Mouse (Mus musculus): ENCODE data around the gene Srprb. TPM values are rescaled to one million over a fixed set of nuclear protein-coding genes. Genes with fewer than 3 reads are reported as not detected.

The Srprb gene
- polyA plus RNA-seq, 1 experiment: 60.2 TPM

DNA sequence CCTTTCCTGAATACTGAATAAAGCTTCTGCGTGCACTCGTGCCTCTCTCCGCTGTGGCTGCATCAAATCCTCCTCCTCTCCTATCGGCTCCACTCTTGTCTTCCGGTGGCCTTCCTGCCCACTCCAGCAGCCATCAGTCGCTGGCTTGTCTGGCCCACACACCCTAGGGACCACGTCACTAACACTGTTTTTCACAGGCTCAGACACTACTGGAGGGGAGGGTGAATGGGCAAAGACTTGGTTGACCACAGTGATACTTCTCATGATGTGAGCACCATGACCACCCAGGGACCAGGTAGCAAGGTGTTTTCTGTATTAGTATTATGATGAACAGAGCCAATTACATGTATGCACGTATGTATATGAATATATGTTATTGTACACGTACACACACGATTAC is 55.7 kb downstream of the Srprb start:
- no peaks in the 10 kb centered on the region for H3K36me3 ChIP-seq (ENCODE audit: control insufficient read depth, insufficient read depth)
- no peak overlapping the region for H3K4me3 ChIP-seq
- no peak for TF ChIP-seq MYOG (IDR thresholded peaks at IDR 0.05; ENCODE audit: control insufficient read depth in 1 of 3, insufficient read depth in 1 of 3, insufficient read length in 2 of 3, low read depth in 2 of 3)
- TF ChIP-seq POLR2AphosphoS2 (IDR thresholded peaks at IDR 0.05; ENCODE audit: insufficient read length, low read depth): no peak
- no peak for TF ChIP-seq E2F4 (IDR thresholded peaks at IDR 0.05; ENCODE audit: insufficient read depth)
- no peak for TF ChIP-seq POLR2A (IDR thresholded peaks at IDR 0.05; ENCODE audit: insufficient read length, low read depth)
- no peak for TF ChIP-seq TCF3 (IDR thresholded peaks at IDR 0.05; ENCODE audit: insufficient read length, low read depth)
- no peaks in the 10 kb centered on the region for H3K27me3 ChIP-seq (ENCODE audit: control insufficient read depth, insufficient read depth, insufficient read length)
- H3ac ChIP-seq (ENCODE audit: control insufficient read depth, insufficient read length): no peak overlapping the region
- H3K79me2 ChIP-seq (ENCODE audit: control insufficient read depth, insufficient read depth): no peaks in the 10 kb centered on the region
- H3K4me2 ChIP-seq (ENCODE audit: low read depth): no peak overlapping the region

DNA sequence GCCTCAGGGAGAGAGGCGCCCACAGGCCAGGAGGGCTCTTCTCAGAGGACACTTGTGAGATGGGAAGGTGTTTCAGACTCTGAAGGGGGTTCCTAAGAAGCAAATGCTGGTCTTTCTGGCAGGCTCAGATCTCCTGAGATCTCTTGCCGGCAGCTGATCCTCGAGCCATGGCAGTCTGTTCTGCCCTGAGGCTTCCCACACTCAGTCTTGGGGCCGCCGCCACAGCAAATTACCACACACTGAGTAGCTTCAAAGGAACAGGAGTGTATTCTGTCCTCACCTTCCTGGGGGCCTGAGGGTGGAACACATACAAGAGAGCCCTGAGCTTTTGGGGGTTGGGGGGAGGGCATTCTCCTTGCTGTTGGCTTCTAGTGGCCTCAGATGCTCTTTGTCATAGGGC is 56.6 kb downstream of the Srprb start:
- Histone ChIP-seq H3K36me3 (ENCODE audit: control insufficient read depth, insufficient read depth) (no peaks in the 10 kb centered on the region), H3K4me3 (no peak overlapping the region), H3K4me2 (ENCODE audit: low read depth) (no peak overlapping the region), H3K27me3 (ENCODE audit: control insufficient read depth, insufficient read depth, insufficient read length) (no peaks in the 10 kb centered on the region), H3K79me2 (ENCODE audit: control insufficient read depth, insufficient read depth) (no peaks in the 10 kb centered on the region), H3ac (ENCODE audit: control insufficient read depth, insufficient read length) (no peak overlapping the region)
- TF ChIP-seq TCF3 (IDR thresholded peaks at IDR 0.05; ENCODE audit: insufficient read length, low read depth) (no peak), USF1 (IDR thresholded peaks at IDR 0.05; ENCODE audit: low read depth) (no peak), MYOD1 (IDR thresholded peaks at IDR 0.05; ENCODE audit: control insufficient read depth in 1 of 3, insufficient read length in 2 of 3, low read depth in 2 of 3) (no peak), E2F4 (IDR thresholded peaks at IDR 0.05; ENCODE audit: insufficient read depth) (no peak), POLR2AphosphoS2 (IDR thresholded peaks at IDR 0.05; ENCODE audit: insufficient read length, low read depth) (no peak), REST (IDR thresholded peaks at IDR 0.05; ENCODE audit: insufficient read depth, insufficient read length) (no peak), POLR2A (IDR thresholded peaks at IDR 0.05; ENCODE audit: insufficient read length, low read depth) (no peak), CEBPB (IDR thresholded peaks at IDR 0.05; ENCODE audit: insufficient read depth, poor library complexity, severe bottlenecking) (no peak), MAX (IDR thresholded peaks at IDR 0.05; ENCODE audit: low read depth) (no peak), SRF (IDR thresholded peaks at IDR 0.05; ENCODE audit: control insufficient read depth, insufficient read length, low read depth) (no peak), MYOG (IDR thresholded peaks at IDR 0.05; ENCODE audit: control insufficient read depth in 1 of 3, insufficient read depth in 1 of 3, insufficient read length in 2 of 3, low read depth in 2 of 3) (no peak), TCF12 (IDR thresholded peaks at IDR 0.05; ENCODE audit: insufficient read depth, poor library complexity, severe bottlenecking) (no peak)

DNA sequence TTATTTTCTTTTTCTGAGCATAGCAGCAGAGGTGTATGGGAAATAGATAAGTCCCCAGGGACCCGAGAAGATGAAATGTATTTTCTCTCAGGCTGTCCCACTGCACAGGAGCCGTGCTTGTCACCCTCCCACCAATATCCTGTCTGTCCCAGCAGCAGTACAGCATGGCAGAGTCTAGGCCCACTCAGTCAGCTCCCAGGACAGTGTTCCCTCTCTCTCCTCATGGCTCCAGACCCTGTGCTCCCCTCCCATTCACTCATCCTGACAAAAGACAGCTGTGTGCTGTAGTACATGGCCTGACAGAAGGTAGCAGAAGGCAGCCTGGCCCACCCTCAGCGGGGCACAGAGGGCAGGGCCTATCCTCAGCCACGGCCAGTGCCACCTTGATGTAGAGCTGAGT is 58.1 kb downstream of the Srprb start:
- Histone ChIP-seq H3K4me3 (no peak overlapping the region), H3K36me3 (ENCODE audit: control insufficient read depth, insufficient read depth) (no peaks in the 10 kb centered on the region), H3ac (ENCODE audit: control insufficient read depth, insufficient read length) (no peak overlapping the region), H3K79me2 (ENCODE audit: control insufficient read depth, insufficient read depth) (no peaks in the 10 kb centered on the region), H3K4me2 (ENCODE audit: low read depth) (no peak overlapping the region), H3K27me3 (ENCODE audit: control insufficient read depth, insufficient read depth, insufficient read length) (no peaks in the 10 kb centered on the region)
- no peak for TF ChIP-seq POLR2AphosphoS2 (IDR thresholded peaks at IDR 0.05; ENCODE audit: insufficient read length, low read depth)
- no peak for TF ChIP-seq E2F4 (IDR thresholded peaks at IDR 0.05; ENCODE audit: insufficient read depth)
- TF ChIP-seq POLR2A (IDR thresholded peaks at IDR 0.05; ENCODE audit: insufficient read length, low read depth): no peak
- no peak for TF ChIP-seq MYOD1 (IDR thresholded peaks at IDR 0.05; ENCODE audit: control insufficient read depth in 1 of 3, insufficient read length in 2 of 3, low read depth in 2 of 3)
- TF ChIP-seq REST (IDR thresholded peaks at IDR 0.05; ENCODE audit: insufficient read depth, insufficient read length): no peak
- TF ChIP-seq MYOG (IDR thresholded peaks at IDR 0.05; ENCODE audit: control insufficient read depth in 1 of 3, insufficient read depth in 1 of 3, insufficient read length in 2 of 3, low read depth in 2 of 3): no peak
- TF ChIP-seq USF1 (IDR thresholded peaks at IDR 0.05; ENCODE audit: low read depth): no peak
- no peak for TF ChIP-seq TCF3 (IDR thresholded peaks at IDR 0.05; ENCODE audit: insufficient read length, low read depth)
- TF ChIP-seq SRF (IDR thresholded peaks at IDR 0.05; ENCODE audit: control insufficient read depth, insufficient read length, low read depth): no peak
- TF ChIP-seq MAX (IDR thresholded peaks at IDR 0.05; ENCODE audit: low read depth): no peak
- TF ChIP-seq TCF12 (IDR thresholded peaks at IDR 0.05; ENCODE audit: insufficient read depth, poor library complexity, severe bottlenecking): no peak
- TF ChIP-seq CEBPB (IDR thresholded peaks at IDR 0.05; ENCODE audit: insufficient read depth, poor library complexity, severe bottlenecking): no peak

DNA sequence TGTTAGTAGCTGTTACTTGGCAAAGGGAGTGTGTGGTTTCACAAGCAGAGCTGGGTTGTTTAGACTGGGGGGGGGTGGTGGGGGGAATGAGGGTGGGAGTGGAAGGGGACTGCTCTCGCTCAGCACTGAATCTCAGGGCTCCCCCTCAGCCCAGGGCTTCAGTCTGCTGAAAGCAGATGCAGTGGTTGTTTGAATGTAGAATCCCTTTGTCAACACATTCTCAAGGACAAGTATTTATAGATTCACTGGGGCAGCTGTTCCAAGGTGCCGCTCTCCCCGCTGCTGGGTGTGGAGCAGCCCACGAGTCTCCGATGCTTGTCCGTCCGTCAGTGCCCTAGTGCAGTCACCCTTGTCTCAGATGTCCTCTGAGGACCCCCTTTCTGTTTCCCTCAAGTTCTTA is 60.7 kb downstream of the Srprb start:
- no peaks in the 10 kb centered on the region for H3K27me3 ChIP-seq (ENCODE audit: control insufficient read depth, insufficient read depth, insufficient read length)
- no peak overlapping the region for H3K4me2 ChIP-seq (ENCODE audit: low read depth)
- no peak overlapping the region for H3ac ChIP-seq (ENCODE audit: control insufficient read depth, insufficient read length)
- H3K36me3 ChIP-seq (ENCODE audit: control insufficient read depth, insufficient read depth): no peaks in the 10 kb centered on the region
- H3K79me2 ChIP-seq (ENCODE audit: control insufficient read depth, insufficient read depth): no peaks in the 10 kb centered on the region
- TF ChIP-seq E2F4 (IDR thresholded peaks at IDR 0.05; ENCODE audit: insufficient read depth) (no peak), POLR2A (IDR thresholded peaks at IDR 0.05; ENCODE audit: insufficient read length, low read depth) (no peak), MAX (IDR thresholded peaks at IDR 0.05; ENCODE audit: low read depth) (no peak), TCF12 (IDR thresholded peaks at IDR 0.05; ENCODE audit: insufficient read depth, poor library complexity, severe bottlenecking) (no peak), USF1 (IDR thresholded peaks at IDR 0.05; ENCODE audit: low read depth) (no peak), SRF (IDR thresholded peaks at IDR 0.05; ENCODE audit: control insufficient read depth, insufficient read length, low read depth) (no peak), MYOD1 (IDR thresholded peaks at IDR 0.05; ENCODE audit: control insufficient read depth in 1 of 3, insufficient read length in 2 of 3, low read depth in 2 of 3) (no peak), CEBPB (IDR thresholded peaks at IDR 0.05; ENCODE audit: insufficient read depth, poor library complexity, severe bottlenecking) (no peak), POLR2AphosphoS2 (IDR thresholded peaks at IDR 0.05; ENCODE audit: insufficient read length, low read depth) (no peak), REST (IDR thresholded peaks at IDR 0.05; ENCODE audit: insufficient read depth, insufficient read length) (no peak), MYOG (IDR thresholded peaks at IDR 0.05; ENCODE audit: control insufficient read depth in 1 of 3, insufficient read depth in 1 of 3, insufficient read length in 2 of 3, low read depth in 2 of 3) (no peak), TCF3 (IDR thresholded peaks at IDR 0.05; ENCODE audit: insufficient read length, low read depth) (no peak)
- H3K4me3 ChIP-seq: no peak overlapping the region

DNA sequence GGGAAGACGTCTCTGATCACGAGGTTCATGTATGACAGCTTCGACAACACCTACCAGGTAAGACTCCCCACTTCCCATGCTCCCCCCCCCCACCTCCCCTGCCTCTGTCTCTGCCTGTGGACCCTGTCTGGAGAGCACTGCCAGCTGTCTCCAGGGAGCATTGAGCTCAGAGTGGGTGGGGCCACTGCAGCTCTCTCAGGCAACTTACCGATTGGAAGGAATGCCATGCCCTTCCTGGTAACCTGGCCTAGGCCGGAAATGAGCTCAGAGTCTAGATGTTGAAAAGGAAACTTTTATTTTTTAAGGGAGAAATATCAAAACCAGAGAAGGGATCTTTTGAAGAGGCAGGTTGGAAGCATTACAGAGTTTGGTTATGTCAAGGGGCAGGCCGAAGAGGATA is 61.6 kb downstream of the Srprb start:
- Histone ChIP-seq H3K4me3 (no peak overlapping the region), H3K36me3 (ENCODE audit: control insufficient read depth, insufficient read depth) (no peaks in the 10 kb centered on the region), H3K4me2 (ENCODE audit: low read depth) (no peak overlapping the region), H3K27me3 (ENCODE audit: control insufficient read depth, insufficient read depth, insufficient read length) (no peaks in the 10 kb centered on the region), H3ac (ENCODE audit: control insufficient read depth, insufficient read length) (no peak overlapping the region), H3K79me2 (ENCODE audit: control insufficient read depth, insufficient read depth) (no peaks in the 10 kb centered on the region)
- TF ChIP-seq USF1 (IDR thresholded peaks at IDR 0.05; ENCODE audit: low read depth) (no peak), REST (IDR thresholded peaks at IDR 0.05; ENCODE audit: insufficient read depth, insufficient read length) (no peak), SRF (IDR thresholded peaks at IDR 0.05; ENCODE audit: control insufficient read depth, insufficient read length, low read depth) (no peak), POLR2AphosphoS2 (IDR thresholded peaks at IDR 0.05; ENCODE audit: insufficient read length, low read depth) (no peak), CEBPB (IDR thresholded peaks at IDR 0.05; ENCODE audit: insufficient read depth, poor library complexity, severe bottlenecking) (no peak), TCF3 (IDR thresholded peaks at IDR 0.05; ENCODE audit: insufficient read length, low read depth) (no peak), POLR2A (IDR thresholded peaks at IDR 0.05; ENCODE audit: insufficient read length, low read depth) (no peak), E2F4 (IDR thresholded peaks at IDR 0.05; ENCODE audit: insufficient read depth) (no peak), MYOD1 (IDR thresholded peaks at IDR 0.05; ENCODE audit: control insufficient read depth in 1 of 3, insufficient read length in 2 of 3, low read depth in 2 of 3) (no peak), MYOG (IDR thresholded peaks at IDR 0.05; ENCODE audit: control insufficient read depth in 1 of 3, insufficient read depth in 1 of 3, insufficient read length in 2 of 3, low read depth in 2 of 3) (no peak), TCF12 (IDR thresholded peaks at IDR 0.05; ENCODE audit: insufficient read depth, poor library complexity, severe bottlenecking) (no peak), MAX (IDR thresholded peaks at IDR 0.05; ENCODE audit: low read depth) (no peak)
